Mouse (Mus musculus): Measurements from ENCODE around the gene Gm9049. TPM values are rescaled to one million over a fixed set of nuclear protein-coding genes. Genes with fewer than 3 reads are reported as not detected.
"Not testable (repeated sequence)": the region's sequence is repeated elsewhere in the genome, so short reads cannot be mapped to it uniquely, and the experiment has no call there.

Gene Gm9049
- total RNA-seq (2021) (not detected), polyA plus RNA-seq (2012; rRNA removed) (not detected in 2 replicates)
- long read RNA-seq: 0 reads

DNA sequence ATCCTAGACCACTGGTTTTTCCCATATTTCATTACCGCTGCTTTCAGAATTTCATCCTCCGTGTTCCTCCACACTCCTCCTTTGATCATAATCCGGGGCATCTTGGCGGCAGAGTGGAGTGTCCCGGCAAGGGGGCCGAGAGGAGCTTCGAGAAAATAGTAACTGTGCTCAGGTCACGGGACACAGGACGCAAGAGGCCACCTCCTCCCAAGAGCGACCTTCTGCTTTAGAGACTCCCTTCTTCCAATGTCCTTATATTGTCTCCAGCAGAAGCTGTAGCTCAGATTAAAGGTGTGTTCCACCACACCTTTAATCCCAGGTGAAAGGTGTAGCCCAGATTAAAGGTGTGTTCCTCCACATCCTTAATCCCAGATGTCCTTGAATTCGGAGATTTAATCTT, at the start of gene Gm9049:
Gene Gm9049 (minus strand): TSS at position 101 of the 400 bp plus-strand sequence.
- not testable (repeated sequence) for DNase-seq

DNA sequence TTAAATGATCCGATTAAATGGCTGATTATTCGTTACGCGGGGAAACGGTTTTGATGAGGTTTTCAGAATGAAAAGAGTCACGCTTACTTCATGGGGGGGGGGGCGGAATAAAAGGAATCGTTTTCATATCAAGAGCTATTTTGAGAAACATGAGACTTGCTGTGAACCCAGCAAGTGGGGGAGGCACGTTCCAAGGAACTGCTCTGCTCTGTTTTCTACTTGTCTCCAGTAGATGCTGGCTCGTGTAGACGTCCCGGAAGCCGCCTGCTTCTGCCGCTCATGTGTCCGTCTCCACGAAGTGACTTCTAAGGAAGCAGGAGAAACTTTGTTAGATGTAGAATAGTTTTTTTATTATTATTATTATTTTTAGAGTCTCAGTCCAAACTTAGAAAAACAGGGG, 46.0 kb upstream of the Gm9049 start:
- DNase-seq: no peak

DNA sequence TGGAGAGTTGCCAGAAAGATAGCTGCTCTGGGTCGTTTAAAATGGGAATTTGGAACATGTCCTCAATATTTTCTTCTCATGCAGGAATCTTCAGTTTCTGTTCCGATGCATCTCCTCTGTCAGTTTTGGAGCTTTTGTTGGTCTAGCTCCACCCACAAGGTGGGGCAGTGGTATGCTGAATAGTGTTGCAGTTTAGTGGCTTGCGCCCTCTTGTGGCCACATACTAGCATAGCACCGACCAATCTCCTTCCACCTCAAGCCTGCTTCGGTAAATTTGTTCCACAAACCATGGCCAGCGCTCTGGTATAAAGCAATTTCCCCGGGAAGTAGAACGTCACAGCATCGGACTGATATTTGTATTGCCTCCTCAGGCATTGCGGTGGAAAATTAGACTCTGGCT, 16.5 kb upstream of the Gm9049 start:
- DNase-seq: peak; percentile 75

DNA sequence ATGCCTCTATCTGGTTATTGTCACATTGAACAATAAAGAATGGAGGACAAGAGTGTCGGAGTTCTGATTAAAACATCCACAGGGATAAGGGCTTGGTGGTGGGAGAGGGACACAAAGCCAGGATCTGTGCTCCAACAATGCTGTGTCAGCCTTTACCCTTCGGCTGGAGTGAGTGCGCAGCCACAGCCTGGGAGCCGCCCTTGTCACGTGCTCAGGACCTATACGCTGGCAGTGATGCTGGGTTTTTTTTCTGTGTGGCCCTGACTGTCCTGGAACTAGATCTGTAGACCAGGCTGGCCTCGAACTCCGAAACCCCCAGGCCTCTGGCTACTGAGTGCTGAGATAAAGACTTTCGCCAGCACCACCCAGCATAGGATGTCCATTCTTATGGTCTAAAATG, 15.6 kb upstream of the Gm9049 start:
- DNase-seq: no peak

DNA sequence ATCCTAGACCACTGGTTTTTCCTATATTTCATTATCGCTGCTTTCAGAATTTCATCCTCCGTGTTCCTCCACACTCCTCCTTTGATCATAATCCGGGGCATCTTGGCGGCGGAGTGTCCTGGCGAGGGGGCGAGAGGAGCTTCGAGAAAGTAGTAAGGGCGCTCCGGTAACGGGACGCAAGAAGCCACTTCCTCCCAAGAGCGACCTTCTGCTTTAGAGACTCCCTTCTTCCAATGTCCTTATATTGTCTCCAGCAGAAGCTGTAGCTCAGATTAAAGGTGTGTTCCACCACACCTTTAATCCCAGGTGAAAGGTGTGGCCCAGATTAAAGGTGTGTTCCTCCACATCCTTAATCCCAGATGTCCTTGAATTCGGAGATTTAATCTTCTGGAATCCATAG, 5.3 kb downstream of the Gm9049 start, which contains the start of gene Gm9048:
Gene Gm9048 (minus strand): TSS at position 101 of the 400 bp plus-strand sequence.
- DNase-seq: not testable (repeated sequence)

DNA sequence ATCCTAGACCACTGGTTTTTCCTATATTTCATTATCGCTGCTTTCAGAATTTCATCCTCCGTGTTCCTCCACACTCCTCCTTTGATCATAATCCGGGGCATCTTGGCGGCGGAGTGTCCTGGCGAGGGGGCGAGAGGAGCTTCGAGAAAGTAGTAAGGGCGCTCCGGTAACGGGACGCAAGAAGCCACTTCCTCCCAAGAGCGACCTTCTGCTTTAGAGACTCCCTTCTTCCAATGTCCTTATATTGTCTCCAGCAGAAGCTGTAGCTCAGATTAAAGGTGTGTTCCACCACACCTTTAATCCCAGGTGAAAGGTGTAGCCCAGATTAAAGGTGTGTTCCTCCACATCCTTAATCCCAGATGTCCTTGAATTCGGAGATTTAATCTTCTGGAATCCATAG, 10.8 kb downstream of the Gm9049 start, which contains the start of gene Gm9046:
Gene Gm9046 (minus strand): TSS at position 101 of the 400 bp plus-strand sequence.
- DNase-seq: not testable (repeated sequence)

DNA sequence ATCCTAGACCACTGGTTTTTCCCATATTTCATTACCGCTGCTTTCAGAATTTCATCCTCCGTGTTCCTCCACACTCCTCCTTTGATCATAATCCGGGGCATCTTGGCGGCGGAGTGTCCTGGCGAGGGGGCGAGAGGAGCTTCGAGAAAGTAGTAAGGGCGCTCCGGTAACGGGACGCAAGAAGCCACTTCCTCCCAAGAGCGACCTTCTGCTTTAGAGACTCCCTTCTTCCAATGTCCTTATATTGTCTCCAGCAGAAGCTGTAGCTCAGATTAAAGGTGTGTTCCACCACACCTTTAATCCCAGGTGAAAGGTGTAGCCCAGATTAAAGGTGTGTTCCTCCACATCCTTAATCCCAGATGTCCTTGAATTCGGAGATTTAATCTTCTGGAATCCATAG, 16.2 kb downstream of the Gm9049 start, which contains the start of gene Gm9045:
Gene Gm9045 (minus strand): TSS at position 101 of the 400 bp plus-strand sequence.
- not testable (repeated sequence) for DNase-seq

DNA sequence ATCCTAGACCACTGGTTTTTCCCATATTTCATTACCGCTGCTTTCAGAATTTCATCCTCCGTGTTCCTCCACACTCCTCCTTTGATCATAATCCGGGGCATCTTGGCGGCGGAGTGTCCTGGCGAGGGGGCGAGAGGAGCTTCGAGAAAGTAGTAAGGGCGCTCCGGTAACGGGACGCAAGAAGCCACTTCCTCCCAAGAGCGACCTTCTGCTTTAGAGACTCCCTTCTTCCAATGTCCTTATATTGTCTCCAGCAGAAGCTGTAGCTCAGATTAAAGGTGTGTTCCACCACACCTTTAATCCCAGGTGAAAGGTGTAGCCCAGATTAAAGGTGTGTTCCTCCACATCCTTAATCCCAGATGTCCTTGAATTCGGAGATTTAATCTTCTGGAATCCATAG, 21.6 kb downstream of the Gm9049 start, which contains the start of gene Gm9044:
Gene Gm9044 (minus strand): TSS at position 101 of the 400 bp plus-strand sequence.
- DNase-seq: not testable (repeated sequence)

DNA sequence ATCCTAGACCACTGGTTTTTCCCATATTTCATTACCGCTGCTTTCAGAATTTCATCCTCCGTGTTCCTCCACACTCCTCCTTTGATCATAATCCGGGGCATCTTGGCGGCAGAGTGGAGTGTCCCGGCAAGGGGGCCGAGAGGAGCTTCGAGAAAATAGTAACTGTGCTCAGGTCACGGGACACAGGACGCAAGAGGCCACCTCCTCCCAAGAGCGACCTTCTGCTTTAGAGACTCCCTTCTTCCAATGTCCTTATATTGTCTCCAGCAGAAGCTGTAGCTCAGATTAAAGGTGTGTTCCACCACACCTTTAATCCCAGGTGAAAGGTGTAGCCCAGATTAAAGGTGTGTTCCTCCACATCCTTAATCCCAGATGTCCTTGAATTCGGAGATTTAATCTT, 27.0 kb downstream of the Gm9049 start, which contains the start of gene Gm9040:
Gene Gm9040 (minus strand): TSS at position 101 of the 400 bp plus-strand sequence.
- not testable (repeated sequence) for DNase-seq

DNA sequence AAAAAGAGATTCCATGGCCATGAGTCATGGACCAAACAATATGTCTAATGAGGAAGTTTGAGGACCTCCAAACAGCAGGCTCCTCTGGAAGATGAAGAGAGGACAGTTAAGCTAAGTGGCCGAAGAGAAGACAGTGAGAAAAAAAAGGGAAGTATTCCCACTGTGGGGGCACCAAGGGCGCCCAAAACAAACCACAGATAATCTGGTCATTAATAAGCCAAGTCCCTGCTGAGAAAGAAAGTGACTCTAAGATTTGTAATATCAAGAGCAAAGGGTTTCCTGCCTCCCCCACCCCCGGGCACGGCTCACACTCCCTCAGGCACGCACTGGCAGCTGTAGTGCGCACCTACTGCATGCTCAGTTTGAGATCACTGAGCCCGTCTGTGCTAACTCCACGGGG, 34.9 kb downstream of the Gm9049 start:
- DNase-seq: no peak

DNA sequence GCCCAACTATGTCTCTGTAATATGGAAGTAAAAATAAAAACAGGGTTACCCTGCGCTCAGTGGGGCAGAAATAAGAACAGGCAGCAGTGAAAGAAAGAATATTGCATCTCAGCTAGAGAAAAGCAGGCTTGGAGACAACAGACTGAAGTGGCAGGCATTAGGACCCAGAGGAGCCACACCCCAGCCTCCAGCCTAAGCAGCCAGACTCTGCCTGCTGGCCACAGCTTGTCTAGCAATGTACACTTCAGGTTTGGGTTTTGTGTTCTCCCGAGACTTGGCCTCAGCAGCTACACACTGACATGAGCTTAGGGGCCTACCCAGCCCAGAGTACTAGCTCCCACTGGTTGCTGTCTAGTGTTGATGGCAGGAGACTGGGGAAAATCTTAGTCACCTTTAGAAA, 51.8 kb downstream of the Gm9049 start:
- DNase-seq: not testable (repeated sequence)

Other genes starting within 250 kb of the Gm9049 start
- 10 to 100 TPM in 1 of 2 experiments, 1 to 10 TPM in 1; 8.0 to 16.3 TPM for gene Mdm1, start 212.3 kb downstream of the Gm9049 start, total RNA-seq (2021)
- 1.8 and 2.3 TPM in 2 replicates for gene Mdm1, start 212.3 kb downstream of the Gm9049 start, polyA plus RNA-seq (2012; rRNA removed)
- not detected for gene Il22, start 149.2 kb downstream of the Gm9049 start, total RNA-seq (2021)
- not detected in 2 replicates for gene Il22, start 149.2 kb downstream of the Gm9049 start, polyA plus RNA-seq (2012; rRNA removed)
- gene Gm32717, start 113.3 kb downstream of the Gm9049 start, total RNA-seq (2021): under 1 TPM; 0.37 to 0.48 TPM
- not detected in 2 replicates for gene Gm32717, start 113.3 kb downstream of the Gm9049 start, polyA plus RNA-seq (2012; rRNA removed)
- gene Gm32802, start 95.4 kb downstream of the Gm9049 start, total RNA-seq (2021): under 1 TPM; 0.37 to 0.48 TPM
- not detected in 2 replicates for gene Gm32802, start 95.4 kb downstream of the Gm9049 start, polyA plus RNA-seq (2012; rRNA removed)
- not detected for gene Iltifb, start 59.1 kb downstream of the Gm9049 start, total RNA-seq (2021)
- not detected in 2 replicates for gene Iltifb, start 59.1 kb downstream of the Gm9049 start, polyA plus RNA-seq (2012; rRNA removed)
- not detected for gene Gm9040, start 27.1 kb downstream of the Gm9049 start, total RNA-seq (2021)
- not detected in 2 replicates for gene Gm9040, start 27.1 kb downstream of the Gm9049 start, polyA plus RNA-seq (2012; rRNA removed)
- gene Gm9044, start 21.7 kb downstream of the Gm9049 start, total RNA-seq (2021): not detected
- gene Gm9044, start 21.7 kb downstream of the Gm9049 start, polyA plus RNA-seq (2012; rRNA removed): not detected in 2 replicates
- not detected for gene Gm9045, start 16.3 kb downstream of the Gm9049 start, total RNA-seq (2021)
- not detected in 2 replicates for gene Gm9045, start 16.3 kb downstream of the Gm9049 start, polyA plus RNA-seq (2012; rRNA removed)
- gene Gm9046, start 10.8 kb downstream of the Gm9049 start, total RNA-seq (2021): not detected
- not detected in 2 replicates for gene Gm9046, start 10.8 kb downstream of the Gm9049 start, polyA plus RNA-seq (2012; rRNA removed)
- not detected for gene Gm9048, start 5.4 kb downstream of the Gm9049 start, total RNA-seq (2021)
- not detected in 2 replicates for gene Gm9048, start 5.4 kb downstream of the Gm9049 start, polyA plus RNA-seq (2012; rRNA removed)
- gene Ifng, start 86.9 kb upstream of the Gm9049 start, total RNA-seq (2021): not detected
- not detected in 2 replicates for gene Ifng, start 86.9 kb upstream of the Gm9049 start, polyA plus RNA-seq (2012; rRNA removed)